Mouse (Mus musculus): ENCODE measurements around the gene Ptdss2.

DNA sequence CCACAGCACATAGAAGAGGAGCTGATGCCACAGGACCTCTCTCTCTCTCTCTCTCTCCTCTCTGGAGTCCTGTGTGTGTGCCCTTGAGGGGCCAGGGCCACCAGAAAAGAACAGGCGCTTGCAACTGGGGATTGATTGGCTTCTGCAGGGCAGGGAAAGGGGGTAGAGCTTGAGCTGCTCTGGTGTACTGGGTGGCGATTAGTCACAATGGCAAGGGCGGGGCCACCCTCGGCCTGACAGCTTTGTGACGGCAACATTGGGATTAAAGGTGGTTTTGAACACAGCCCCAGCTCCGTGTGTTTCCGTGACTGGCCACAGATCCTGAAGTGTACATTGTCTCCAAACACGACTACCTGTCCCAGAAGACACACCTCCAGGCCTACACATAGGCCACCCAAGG, 32.0 kb upstream of the Ptdss2 start:
- no peak for TF ChIP-seq CTCF (IDR thresholded peaks at IDR 0.05; ENCODE audit: control insufficient read depth, insufficient read depth, insufficient read length)
- TF ChIP-seq MYOG (IDR thresholded peaks at IDR 0.05; ENCODE audit: control insufficient read depth, extremely low read depth, insufficient read length): no peak
- TF ChIP-seq MAX (IDR thresholded peaks at IDR 0.05): no peak
- TF ChIP-seq CEBPB (IDR thresholded peaks at IDR 0.05; ENCODE audit: low read depth): no peak
- no peak for TF ChIP-seq MYOD1 (IDR thresholded peaks at IDR 0.05; ENCODE audit: control insufficient read depth, insufficient read length, low read depth)
- TF ChIP-seq FOSL1 (IDR thresholded peaks at IDR 0.05; ENCODE audit: insufficient read depth, low read length, poor library complexity, severe bottlenecking): no peak
- no peak for TF ChIP-seq USF1 (IDR thresholded peaks at IDR 0.05; ENCODE audit: low read depth)

Measured in C2C12 (cell line).